Mouse (Mus musculus) frontal cortex, postnatal 25 days (tissue): ENCODE measurements around the gene Dars.
"Not testable (repeated sequence)": the region's sequence is repeated elsewhere in the genome, so short reads cannot be mapped to it uniquely, and the experiment has no call there.

Experiments used
- DNase-seq, 2 experiments: peaks; one replicate each; pipeline ENCODE4 v3.0.0; 2022; ENCODE audit warnings: low spot score in 2 of 2

Dars gene

GRCm38 (mm10) chr1:128344232-128344631 lies 72.9 kb downstream of the Dars start:
- no peak for DNase-seq

DNA sequence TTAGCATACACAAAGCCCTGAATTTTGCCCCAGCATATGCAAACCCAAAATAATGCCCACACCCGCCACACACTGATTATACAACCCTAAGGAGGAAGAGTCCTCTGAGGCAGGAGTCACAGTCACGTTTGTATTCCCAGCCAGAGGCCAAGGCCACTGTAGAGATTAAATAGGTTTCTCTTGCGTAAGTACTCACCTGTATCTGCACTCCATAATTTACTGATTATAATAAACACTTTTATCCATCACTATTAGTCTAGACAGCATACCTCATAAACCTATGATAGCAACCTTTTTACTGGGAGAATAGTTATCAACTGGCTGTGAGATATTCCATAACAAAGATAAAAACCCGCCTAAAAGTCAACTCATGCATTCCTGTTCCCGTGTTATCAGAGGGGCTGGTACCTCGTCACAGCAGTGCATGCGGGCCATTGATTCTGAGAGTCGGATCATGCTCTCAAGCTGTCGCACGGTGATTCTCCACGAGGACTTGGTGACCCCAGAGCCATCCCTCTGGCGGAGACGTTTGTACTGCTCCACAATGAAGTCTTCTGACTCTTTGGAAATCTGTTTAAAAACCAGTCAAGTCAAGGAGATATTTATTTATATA lies 79.4 kb downstream of the Dars start:
- DNase-seq, result no peak

DNA sequence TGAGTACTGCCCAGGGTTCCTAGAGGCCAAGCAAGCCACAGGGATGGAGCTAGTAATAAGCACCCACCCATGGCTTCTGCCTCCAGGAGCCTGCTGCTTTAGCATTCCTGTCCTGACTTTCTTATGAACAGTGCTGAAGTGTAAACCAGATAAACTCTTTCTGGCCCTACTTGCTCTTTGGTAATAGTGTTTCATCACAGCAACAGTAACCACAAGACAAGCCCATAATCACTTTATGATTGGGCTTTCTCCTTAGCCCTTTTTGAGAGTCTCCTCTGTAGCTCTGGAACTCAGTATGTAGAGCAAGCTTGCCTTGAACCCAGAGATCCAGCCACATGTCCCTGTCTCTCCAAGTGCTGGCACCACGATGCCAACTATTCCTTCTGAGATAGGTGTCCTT lies 86.9 kb downstream of the Dars start:
- no peak for DNase-seq

- DNase-seq, result no peak
These were observed 89.0 kb downstream of the Dars start, which contains the start of gene Lct for GRCm38 (mm10) chr1:128328218-128328617. Lct (minus strand) TSS chr1:128328318.

GRCm38 (mm10) chr1:128327165-128327564 lies 90.0 kb downstream of the Dars start:
- DNase-seq, result no peak

GRCm38 (mm10) chr1:128324776-128325175 lies 92.4 kb downstream of the Dars start:
- DNase-seq, result no peak

DNA sequence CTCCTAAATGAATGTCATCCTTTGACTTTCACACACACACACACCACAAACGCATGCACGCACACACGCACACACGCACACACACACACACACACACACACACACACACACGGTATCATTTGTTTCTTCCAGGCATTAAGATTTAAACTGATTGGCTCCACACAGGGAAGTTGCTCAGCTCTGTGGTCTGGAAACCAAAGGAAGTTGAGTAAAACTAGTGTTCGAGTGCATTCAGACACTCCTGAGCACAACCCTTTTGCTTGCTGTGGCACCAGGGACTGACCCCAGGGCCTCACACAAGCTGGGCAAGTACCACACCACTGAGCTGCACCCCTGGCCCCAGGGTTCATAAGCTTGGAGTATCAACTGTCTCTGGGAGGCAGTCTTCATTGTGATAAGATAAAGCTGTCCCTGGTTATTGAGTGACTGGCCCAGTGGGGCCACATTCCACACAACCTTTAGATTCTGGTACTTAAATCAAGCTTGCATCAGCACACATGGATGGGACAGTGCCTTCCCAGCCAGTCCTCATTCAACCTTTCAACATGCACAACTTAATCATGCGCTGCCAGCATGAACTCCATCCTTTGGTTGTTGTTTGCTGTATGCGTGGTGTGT lies 94.0 kb downstream of the Dars start:
- DNase-seq, result no peak

DNA sequence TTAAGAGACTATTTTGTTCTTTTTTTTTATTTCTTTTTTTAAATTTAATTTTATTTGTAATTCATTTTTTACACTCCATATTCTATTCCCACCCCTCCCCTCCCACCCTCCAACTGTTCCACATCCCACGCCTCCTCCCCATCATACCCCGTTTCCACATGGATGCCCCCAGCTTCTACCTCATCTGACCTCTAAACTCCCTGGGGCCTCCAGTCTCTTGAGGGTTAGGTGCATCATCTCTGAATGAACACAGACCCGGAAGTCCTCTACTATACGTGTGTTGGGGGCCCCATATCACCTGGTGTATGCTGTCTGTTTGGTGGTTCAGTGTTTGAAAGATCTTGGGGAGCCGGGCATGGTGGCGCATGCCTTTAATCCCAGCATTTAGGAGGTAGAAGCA lies 97.9 kb downstream of the Dars start:
- not testable (repeated sequence) for DNase-seq

DNA sequence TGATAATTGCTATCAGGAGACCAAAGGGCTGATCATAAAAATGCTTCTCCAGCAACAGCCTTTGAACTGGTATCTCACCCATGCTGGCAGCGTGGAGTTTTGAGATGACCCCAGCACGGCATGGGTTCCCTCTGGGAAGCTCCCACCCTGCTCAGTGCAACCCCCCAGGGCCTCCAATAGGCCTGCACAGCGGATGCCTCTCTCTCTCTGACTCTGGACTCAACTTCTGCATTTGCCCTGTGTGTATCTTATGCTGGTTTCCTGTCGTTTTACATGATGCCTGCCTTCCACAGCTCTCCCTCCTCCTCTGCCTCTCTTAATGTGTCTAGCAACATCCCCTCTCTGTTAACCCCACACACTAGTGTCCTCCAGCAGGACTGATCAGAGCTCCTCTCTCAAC lies 102.5 kb downstream of the Dars start:
- no peak for DNase-seq
